Mouse (Mus musculus) retina, postnatal 7 days (tissue): Measurements from ENCODE around the gene Spaca9.
A peak's percentile ranks its signal among the peaks of the same experiment; 100 is the strongest.

Experiments
- DNase-seq: peaks from one replicate; pipeline ENCODE4 v3.0.0-alpha.2; 2012; ENCODE audit warnings: low read depth, low spot score

The Spaca9 gene

GRCm38 (mm10) chr2:28699361-28700335 is at the start of gene Spaca9, which contains the start of gene Ak8:
Gene Spaca9 (minus strand): TSS chr2:28699727.
Gene Ak8 (plus strand): TSS chr2:28700164.
- peak; percentile 58 for DNase-seq

GRCm38 (mm10) chr2:28747705-28748104 is 48.2 kb upstream of the Spaca9 start:
- DNase-seq, result no peak

- DNase-seq, result no peak
Measured at GRCm38 (mm10) chr2:28746682-28747332, 47.3 kb upstream of the Spaca9 start.

GRCm38 (mm10) chr2:28742701-28743100 is 43.2 kb upstream of the Spaca9 start:
- no peak for DNase-seq

- DNase-seq, result no peak
Measured at GRCm38 (mm10) chr2:28740159-28740558, 40.6 kb upstream of the Spaca9 start.

GRCm38 (mm10) chr2:28737112-28737511 is 37.6 kb upstream of the Spaca9 start:
- DNase-seq, result no peak

GRCm38 (mm10) chr2:28730676-28731075 is 31.1 kb upstream of the Spaca9 start:
- DNase-seq, result no peak

- DNase-seq, result no peak
Measured at GRCm38 (mm10) chr2:28727786-28728404, 28.4 kb upstream of the Spaca9 start.

- DNase-seq, result no peak
Measured at GRCm38 (mm10) chr2:28723912-28724311, 24.4 kb upstream of the Spaca9 start.

- no peak for DNase-seq
Measured at GRCm38 (mm10) chr2:28722419-28722818, 22.9 kb upstream of the Spaca9 start.

- DNase-seq, result no peak
Measured at GRCm38 (mm10) chr2:28713036-28713435, 13.5 kb upstream of the Spaca9 start.

GRCm38 (mm10) chr2:28706787-28707186 is 7.3 kb upstream of the Spaca9 start:
- DNase-seq, result no peak

GRCm38 (mm10) chr2:28706106-28706636 is 6.6 kb upstream of the Spaca9 start:
- DNase-seq, result no peak

GRCm38 (mm10) chr2:28701646-28702262 is 2.2 kb upstream of the Spaca9 start:
- no peak for DNase-seq

- no peak for DNase-seq
Measured at GRCm38 (mm10) chr2:28698566-28698965, 961 bp downstream of the Spaca9 start.

- DNase-seq, result no peak
Measured at GRCm38 (mm10) chr2:28692692-28693091, 6.8 kb downstream of the Spaca9 start.

- DNase-seq, result peak; percentile 24
Measured at GRCm38 (mm10) chr2:28688431-28688830, 11.1 kb downstream of the Spaca9 start.

- DNase-seq, result no peak
Measured at GRCm38 (mm10) chr2:28685895-28686294, 13.6 kb downstream of the Spaca9 start.

GRCm38 (mm10) chr2:28681718-28682117 is 17.8 kb downstream of the Spaca9 start:
- DNase-seq, result no peak

- DNase-seq, result peak; percentile 43
Measured at GRCm38 (mm10) chr2:28680710-28681109, 18.8 kb downstream of the Spaca9 start.

- no peak for DNase-seq
Measured at GRCm38 (mm10) chr2:28676005-28676404, 23.5 kb downstream of the Spaca9 start.
